Mouse (Mus musculus) kidney, adult 2 months (tissue): ENCODE data around the gene Scrn3. TPM values are rescaled to one million over a fixed set of nuclear protein-coding genes. Genes with fewer than 3 reads are reported as not detected.

ENCODE experiments used
- DNase-seq: peaks from one replicate; pipeline ENCODE4 v3.0.0; 2021
- H3K27ac ChIP-seq: fragments of 200-500 bp; 2 replicates; pipeline ENCODE4 v1.5.1; 2012; ENCODE audit warnings: low read depth, low read length, control low read depth, inconsistent platforms; ENCODE audit not compliant: insufficient read depth
- H3K27me3 ChIP-seq: fragments of 200-500 bp; replicated peaks from 2 replicates; pipeline ENCODE4 v1.6.1; 2012; ENCODE audit warnings: mild to moderate bottlenecking, moderate library complexity, low read length, inconsistent platforms; ENCODE audit not compliant: control insufficient read depth, insufficient read depth
- H3K36me3 ChIP-seq: fragments of 200-500 bp; 2 replicates; pipeline ENCODE4 v1.6.1; 2012; ENCODE audit warnings: mild to moderate bottlenecking, moderate library complexity, low read length, inconsistent platforms; ENCODE audit not compliant: control insufficient read depth, insufficient read depth
- H3K4me1 ChIP-seq: fragments of 200-500 bp; 2 replicates; pipeline ENCODE4 v1.6.1; 2011; ENCODE audit warnings: low read length; ENCODE audit not compliant: control insufficient read depth, insufficient read depth
- H3K4me3 ChIP-seq: fragments of 200-500 bp; 2 replicates; pipeline ENCODE4 v1.5.1; 2011; ENCODE audit warnings: mild to moderate bottlenecking, low read depth, low read length, control low read depth; ENCODE audit not compliant: insufficient read depth
- CTCF ChIP-seq: fragments of 200-500 bp; conservative IDR thresholded peaks from 2 replicates; pipeline ENCODE4 v1.5.1; 2011; ENCODE audit warnings: low read depth, mild to moderate bottlenecking, control low read depth, low read length, moderate library complexity, mixed read lengths; ENCODE audit not compliant: insufficient read depth, insufficient read length
- POLR2A ChIP-seq: fragments of 200-500 bp; IDR thresholded peaks from one replicate; pipeline ENCODE4 v1.6.1; 2011; ENCODE audit warnings: low read depth, low read length, control low read depth
- WGBS: fragments of 180-500 bp; shearing (Covaris S2); methylation state at CpG from one replicate; pipeline ENCODE4 v1.1.7; 2018; 5-methylcytosine and 5-hydroxymethylcytosine counted together
- polyA plus RNA-seq: library from polyadenylated mRNA; depleted of rRNA; stranded (reverse); fragments of >200 nt; gene quantifications from 2 replicates; pipeline ENCODE4 v1.2.3, GENCODE M21; 2012; rRNA removed

Gene Scrn3
- polyA plus RNA-seq, 1 experiment = 18.1 TPM

DNA sequence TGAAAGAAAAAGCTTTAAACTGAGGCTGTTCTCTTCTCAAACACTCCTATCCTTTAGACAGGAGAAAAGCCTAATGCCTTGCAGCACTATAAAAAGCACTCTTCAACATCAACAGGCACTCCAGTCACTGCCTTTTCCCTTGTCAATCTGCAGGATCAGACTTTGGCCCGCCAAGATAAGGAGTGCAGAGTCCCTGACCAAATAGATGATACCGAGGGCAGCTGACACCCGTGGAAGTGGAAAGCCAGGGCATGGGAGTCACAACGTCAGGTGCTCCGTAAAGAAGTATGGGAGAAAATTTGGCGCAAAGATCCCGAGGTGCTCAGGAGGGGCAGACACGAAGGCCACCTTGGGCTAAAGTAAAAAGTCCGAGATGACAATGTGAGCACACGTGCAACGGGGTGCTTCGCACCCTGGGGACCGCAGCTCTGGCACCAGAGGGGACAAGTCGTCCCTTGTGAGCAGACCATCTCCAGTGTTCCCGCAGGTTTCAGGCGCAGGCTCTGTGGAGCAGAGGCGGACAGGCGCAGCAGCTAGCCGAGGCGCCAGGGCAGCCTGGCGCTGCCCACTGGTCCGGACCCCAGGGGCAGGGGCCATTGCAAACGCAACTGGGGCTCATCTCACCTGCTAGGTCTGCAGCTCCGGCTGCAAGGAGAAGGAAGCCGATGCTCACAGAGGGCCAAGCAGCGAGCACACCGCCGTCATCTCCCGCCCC lies 73.4 kb downstream of the Scrn3 start:
- TF ChIP-seq CTCF (no peak), POLR2A (no peak)
- no peaks in the 10 kb centered on the region for H3K27me3 ChIP-seq
- peak overlapping the region; percentile 66 for H3K4me3 ChIP-seq
- H3K27ac ChIP-seq = no peak overlapping the region
- H3K36me3 ChIP-seq = no peaks in the 10 kb centered on the region
- 1% methylated on average over 29 of the region's 29 CpGs for WGBS
- peak; percentile 15 for DNase-seq
- 0 out of 2 replicates have a peak, but pooled peaks cover 3% of the 10 kb centered on the region for H3K4me1 ChIP-seq

DNA sequence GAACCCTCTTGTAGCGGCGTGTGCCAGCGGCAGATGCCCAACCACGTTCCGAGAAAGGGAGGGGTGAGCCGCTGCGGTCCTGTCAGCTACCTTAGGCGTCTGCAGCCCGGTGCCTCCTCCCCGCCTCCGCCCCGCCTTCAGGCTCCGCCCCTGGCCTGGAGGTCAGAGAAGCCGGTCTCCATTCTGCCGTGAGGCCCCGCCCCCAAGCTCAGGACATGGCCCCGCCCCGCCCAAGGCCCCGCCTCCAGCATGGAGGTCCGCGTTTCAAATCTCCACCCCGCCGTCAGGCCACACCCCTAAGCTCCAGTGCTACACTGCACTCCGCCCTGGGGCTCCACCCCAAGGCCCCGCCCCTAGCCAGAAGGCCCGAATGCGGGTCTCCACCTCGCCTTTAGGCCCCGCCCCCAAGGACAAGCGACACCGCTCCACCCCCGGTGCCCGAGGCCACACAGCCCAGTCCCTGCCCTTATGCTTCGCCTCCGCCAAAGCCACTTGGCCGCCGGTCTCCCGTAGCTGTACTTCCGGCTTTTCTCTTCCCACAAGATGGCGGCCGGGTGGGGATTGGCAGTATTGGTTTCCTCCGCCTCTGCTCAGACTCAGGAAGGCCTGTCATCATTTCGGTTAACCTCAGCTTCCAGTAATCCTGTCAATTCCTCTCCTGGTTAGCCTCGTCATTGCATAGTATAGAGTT lies 74.1 kb downstream of the Scrn3 start, which contains the start of gene Gpr155:
Gene Gpr155 (minus strand): TSS at position 217 of the 691 bp plus-strand sequence.
- no peaks in the 10 kb centered on the region for H3K27me3 ChIP-seq
- WGBS = under 1% methylated on average over 44 of the region's 44 CpGs
- H3K4me3 ChIP-seq = peak within 1 kb of the TSS; percentile 66
- peak within 1 kb of the TSS; percentile 68 for H3K27ac ChIP-seq
- TF ChIP-seq POLR2A (peak; percentile 52), CTCF (0 out of 2 replicates have a peak, but pooled peaks have one; percentile 0)
- DNase-seq = peak; percentile 100
- H3K36me3 ChIP-seq = no peaks in the 10 kb centered on the region
- H3K4me1 ChIP-seq = 0 out of 2 replicates have a peak, but pooled peaks cover 3% of the 10 kb centered on the region

Other genes with a start within 250 kb of the Scrn3 start
- gene Ola1, start 93.7 kb upstream of the Scrn3 start, polyA plus RNA-seq = 4.3 and 8.2 TPM in 2 replicates
- not detected in 2 replicates for gene Sp9, start 40.7 kb upstream of the Scrn3 start, polyA plus RNA-seq
- gene Cir1, start 100 bp downstream of the Scrn3 start, polyA plus RNA-seq = 3.8 and 5.5 TPM in 2 replicates
- gene Gpr155, start 74.0 kb downstream of the Scrn3 start, polyA plus RNA-seq = 6.2 and 9.1 TPM in 2 replicates
- gene Wipf1, start 217.1 kb downstream of the Scrn3 start, polyA plus RNA-seq = 4.8 and 8.0 TPM in 2 replicates